Mouse (Mus musculus) gastrocnemius, postnatal 10 days (tissue): Measurements from ENCODE around the gene Ciz1. TPM values are rescaled to one million over a fixed set of nuclear protein-coding genes. Genes with fewer than 3 reads are reported as not detected.

Source experiments
- DNase-seq: peaks from one replicate; pipeline ENCODE4 v3.0.0; 2021; ENCODE audit warnings: mixed read lengths
- total RNA-seq, 2 experiments: library from RNA; stranded (reverse); gene quantifications; 2 replicates each; pipeline ENCODE4 v1.2.3; 2021

Ciz1 gene
- total RNA-seq, 2 experiments from 2014 or later, result 31.2 to 47.2 TPM

DNA sequence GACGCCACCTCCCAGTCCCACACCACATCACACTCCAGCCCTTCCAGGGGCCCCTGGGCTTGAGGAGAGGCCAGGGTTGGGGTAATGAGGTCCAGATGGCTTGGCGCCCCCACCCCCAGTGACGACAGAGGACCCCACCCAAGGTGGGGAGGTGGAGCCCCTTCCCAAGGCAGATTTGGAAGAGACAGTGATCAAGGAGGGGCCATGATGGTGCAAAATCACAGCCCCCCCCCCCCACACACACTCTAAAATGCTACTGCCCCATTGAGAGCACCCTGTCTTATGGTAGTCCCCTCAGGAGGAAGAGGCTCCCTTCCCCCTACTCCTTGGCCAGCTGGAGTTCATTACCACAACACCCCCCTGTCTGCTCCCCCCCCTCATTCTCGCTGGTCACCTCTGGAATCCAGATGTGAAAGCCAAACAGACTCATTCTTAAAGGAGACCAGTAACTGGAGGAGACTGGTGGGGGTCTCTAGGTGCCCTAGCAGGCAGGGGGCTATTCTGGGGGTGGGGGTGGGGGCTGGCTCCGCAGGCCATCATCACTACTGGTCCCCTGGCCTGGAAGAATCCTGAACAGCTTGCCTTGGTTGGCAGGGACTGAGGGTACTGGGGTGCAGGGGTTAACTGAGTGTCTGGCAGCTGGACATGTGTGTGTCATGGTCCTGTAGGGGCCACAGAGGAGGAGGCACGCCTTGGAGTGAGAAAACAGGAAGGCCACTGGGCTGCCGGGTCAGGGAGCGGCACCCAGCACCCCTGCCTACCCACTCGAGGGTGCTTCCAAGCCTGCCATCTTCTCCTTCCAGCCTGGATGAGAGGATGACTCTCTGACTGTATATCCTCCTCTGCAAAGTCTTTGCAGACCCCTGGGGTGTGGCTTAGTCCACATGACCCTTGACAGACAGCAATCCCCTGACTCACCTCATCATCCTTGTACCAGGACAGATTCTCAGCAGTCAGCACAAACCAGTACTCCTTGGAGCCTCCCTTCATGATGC, 32.2 kb upstream of the Ciz1 start:
- DNase-seq, result peak; percentile 72

GRCm38 (mm10) chr2:32320721-32321120, 31.4 kb upstream of the Ciz1 start:
- no peak for DNase-seq

DNA sequence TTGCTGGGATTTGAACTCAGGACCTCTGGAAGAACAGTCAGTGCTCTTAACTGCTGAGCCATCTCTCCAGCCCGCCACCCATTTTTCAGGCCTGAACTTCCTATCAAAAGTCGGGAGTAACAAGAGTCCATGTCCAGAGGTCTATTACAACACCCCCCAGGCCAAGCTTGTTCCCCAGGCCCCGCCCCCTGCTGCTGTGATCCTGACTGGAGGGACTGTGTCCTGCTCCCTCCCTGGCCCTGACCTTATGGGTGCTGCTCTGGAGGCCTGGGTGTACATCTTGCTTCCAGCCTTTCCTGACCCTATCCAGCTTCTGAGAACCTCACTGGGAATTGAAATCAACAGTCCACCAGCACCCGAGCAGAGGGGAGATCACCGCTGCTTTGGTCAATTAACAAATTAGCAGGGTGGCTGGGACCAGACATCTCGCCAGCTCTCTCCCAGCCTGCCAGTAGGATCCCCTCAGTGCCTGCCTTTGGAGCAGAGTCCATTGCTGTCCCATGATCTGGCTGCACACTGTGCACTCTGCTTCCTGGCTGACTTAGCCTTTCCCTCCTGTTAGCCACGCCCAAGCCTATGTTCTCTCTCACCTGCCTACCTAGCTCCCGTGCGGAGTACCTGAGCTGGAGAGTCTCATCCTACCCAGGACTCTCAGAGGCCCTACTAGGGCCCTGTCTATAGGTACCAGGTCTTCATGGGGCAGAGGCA, 30.4 kb upstream of the Ciz1 start:
- DNase-seq, result no peak

DNA sequence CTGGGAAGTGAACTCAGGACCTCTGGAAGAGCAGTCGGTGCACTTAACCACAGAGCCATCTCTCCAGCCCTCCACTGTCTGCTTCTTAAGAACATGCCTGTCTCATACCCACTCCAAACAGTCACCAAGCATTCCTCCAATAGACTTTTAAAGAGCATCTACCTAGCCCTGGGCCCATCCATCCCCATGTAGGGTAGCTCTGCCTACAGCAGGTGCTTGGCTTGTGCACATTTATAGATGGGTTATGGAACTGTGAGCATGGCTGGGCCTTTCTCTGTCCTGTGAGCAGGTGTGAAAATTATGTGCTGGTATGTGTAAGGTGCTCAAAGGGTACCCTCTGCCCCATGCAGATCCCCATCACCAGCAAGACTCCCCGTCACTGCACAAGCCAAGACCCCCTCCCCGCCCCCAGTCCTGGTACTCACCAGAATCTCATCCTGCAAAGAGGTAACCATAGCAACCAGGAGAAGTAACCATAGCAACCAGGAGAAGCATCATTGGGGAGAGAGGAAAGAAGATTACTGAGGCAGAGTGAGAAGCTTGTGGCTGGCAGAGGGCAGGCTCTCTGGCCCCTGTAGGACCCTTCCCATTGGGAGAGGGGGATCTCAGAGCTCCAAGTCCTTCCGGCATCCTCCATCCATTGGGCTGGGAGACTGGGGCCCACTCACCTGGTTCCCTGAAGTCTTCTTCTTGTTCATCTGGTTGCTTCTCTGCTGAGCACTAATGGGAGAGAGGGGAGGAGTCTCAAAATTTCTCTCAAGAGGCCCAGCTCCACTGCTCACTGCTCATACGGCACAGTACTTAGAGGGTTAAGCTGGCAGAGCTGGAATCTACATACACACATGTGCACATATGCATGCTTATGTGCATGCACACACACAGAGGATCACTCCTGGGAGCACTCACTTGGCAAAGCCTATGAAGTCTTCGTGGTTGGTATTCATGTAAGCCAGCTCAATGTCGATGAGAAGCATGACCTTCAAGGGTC, 29.1 kb upstream of the Ciz1 start:
- DNase-seq, result no peak

DNA sequence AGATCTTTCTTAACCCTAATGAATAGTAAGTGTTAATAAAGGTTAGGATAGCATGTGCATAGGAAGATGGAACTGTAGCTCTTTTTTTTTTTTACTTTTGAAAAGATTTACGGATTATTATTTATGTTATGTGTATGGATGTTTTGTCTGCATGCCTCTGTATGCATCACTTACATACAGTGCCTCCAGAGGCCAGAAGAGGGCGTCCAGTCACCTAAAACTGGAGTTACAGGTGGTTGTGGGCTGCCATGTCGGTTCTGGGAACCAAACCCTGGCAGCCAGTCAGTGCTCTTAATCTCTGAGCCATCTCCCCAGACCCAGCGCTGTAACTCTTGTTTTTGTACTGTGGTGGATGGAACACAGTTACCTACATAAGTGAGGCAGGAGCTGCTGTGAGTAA, 27.8 kb upstream of the Ciz1 start:
- DNase-seq, result no peak

DNA sequence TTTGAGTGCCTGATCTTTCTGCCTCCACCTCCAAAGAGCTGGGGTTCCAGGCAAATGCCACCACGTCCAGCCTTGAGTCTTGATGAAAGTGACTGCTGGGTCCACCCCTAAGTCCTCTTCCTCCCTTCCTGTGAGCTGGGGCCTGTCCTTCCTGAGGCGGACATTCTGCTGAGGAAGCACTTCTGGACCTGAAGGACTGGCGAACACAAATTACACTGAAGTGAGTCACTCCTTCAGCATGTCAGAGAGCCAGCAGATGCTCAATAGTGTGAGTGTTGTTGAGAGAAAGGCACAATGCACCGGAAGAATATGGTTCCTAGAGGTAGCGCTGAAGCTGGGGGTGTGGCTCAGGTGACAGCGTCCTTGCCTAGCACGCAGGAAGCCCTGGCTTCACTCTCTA, 26.8 kb upstream of the Ciz1 start:
- DNase-seq, result no peak

GRCm38 (mm10) chr2:32327200-32327599, 24.9 kb upstream of the Ciz1 start:
- no peak for DNase-seq

GRCm38 (mm10) chr2:32328911-32329460, 23.1 kb upstream of the Ciz1 start:
- DNase-seq, result no peak

- no peak for DNase-seq
These were observed 22.6 kb upstream of the Ciz1 start for GRCm38 (mm10) chr2:32329531-32329930.

DNA sequence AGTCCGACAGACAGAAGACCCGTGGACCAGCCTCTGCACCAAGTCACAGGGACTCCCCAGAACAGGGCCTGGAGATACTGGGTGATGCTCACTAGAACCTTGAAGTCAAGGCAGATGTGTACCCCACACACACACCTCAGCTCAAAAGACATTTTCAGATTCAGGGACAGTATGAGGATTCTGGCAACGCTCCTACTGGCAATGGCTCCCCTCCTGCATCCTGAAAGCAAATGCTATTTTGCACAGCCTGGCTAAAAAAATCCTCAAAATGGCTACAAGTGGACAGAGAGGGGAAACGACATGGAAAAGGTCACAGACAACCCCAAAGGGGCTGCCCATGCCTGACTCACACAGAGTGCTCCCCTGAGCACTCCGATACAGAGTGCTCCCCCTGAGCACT, 20.0 kb upstream of the Ciz1 start:
- no peak for DNase-seq

DNA sequence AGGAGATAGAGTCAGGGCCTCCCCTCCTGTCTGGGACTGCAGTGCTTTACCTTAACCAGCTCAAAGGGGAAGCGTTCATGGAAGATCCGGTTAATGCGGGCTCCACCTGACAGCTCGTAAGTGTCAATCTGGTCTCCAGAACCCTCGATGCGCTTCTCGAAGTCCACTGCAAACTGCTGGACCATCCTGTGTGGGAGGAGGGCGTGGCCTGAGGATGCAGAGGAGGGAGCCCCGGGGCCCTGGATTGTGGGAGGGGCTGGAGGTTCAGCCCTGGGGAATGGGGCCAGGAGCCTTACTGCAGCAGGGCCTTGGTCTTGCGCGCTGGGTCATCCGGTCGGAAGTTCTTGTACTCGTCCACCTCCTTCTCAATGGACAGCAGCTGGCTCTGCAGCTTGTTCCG, 16.2 kb upstream of the Ciz1 start:
- no peak for DNase-seq

DNA sequence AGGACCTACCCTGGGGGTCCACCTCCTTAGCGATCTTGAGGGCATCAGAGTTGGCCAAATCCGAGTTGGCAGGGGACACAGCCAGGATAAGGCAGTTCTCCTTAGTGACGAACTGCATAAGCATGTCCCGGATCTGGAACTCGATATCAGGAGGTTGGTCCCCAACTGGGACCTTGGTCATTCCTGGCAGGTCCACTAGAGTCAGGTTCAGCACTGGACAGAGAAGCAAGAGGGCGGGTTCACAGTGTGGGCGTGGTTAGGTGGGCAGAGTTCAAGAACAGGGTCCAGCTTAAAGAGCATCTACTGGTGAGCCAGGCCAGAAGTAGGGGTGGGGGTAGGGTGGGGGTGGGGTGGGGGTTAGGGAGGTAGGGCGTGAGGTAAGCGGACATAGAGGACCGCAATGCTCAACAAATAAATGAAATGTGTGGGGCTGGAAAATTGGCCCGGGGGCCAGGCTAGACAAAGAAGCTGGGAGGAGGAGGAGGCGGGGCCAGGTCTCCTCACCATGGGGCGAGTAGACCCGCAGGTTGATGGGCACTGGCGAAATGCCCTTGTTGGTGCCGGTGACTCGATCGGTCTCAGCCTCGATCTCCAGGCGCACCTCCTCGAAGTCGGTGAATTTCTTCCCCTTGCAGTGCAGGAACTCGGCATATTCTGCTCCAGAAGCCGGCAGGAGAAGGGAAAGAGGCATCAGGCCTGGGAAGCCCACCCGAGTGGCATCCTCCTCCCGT, 12.1 kb upstream of the Ciz1 start:
- no peak for DNase-seq

GRCm38 (mm10) chr2:32340836-32341633, 11.1 kb upstream of the Ciz1 start:
- no peak for DNase-seq

- DNase-seq, result no peak
These were observed 10.5 kb upstream of the Ciz1 start for GRCm38 (mm10) chr2:32341634-32341939.

- DNase-seq, result no peak
These were observed 10.1 kb upstream of the Ciz1 start for GRCm38 (mm10) chr2:32342039-32342438.

GRCm38 (mm10) chr2:32342539-32343350, 9.4 kb upstream of the Ciz1 start:
- DNase-seq, result no peak

DNA sequence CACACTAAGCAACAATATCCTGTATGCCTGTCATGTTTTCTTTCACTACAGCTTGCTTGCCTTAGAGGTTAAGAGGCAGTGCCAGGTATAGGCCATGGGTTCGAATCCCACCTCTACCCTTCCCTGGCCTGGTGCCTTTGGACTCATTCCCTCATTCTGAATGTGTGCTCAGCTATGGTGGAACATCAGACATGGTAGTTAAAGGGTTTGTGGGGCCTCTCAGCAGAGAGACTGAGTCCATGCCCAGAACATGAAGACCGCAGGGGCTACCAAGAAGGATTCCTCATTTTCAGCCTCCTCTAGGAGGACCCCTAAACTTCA, 8.8 kb upstream of the Ciz1 start:
- DNase-seq, result no peak

DNA sequence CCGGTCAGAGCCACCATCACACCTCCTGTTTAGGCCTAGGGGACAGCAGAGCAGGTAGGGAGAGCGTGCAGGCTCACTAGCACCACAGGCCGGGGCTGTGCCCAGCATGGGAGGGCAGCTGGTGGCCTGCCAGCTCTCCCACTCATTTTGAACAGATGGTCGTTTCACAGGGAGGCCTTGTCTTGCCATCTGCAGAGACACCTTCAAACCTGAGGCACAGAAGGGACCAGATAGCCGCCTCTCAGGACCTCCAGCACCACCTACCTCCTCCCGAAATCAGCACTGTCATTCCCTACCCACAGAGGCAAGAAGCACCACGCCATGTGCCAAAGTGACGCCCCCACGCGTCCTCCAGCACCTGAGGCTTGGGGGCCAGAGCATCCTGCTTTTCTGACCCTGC, 8.1 kb upstream of the Ciz1 start:
- DNase-seq, result no peak

DNA sequence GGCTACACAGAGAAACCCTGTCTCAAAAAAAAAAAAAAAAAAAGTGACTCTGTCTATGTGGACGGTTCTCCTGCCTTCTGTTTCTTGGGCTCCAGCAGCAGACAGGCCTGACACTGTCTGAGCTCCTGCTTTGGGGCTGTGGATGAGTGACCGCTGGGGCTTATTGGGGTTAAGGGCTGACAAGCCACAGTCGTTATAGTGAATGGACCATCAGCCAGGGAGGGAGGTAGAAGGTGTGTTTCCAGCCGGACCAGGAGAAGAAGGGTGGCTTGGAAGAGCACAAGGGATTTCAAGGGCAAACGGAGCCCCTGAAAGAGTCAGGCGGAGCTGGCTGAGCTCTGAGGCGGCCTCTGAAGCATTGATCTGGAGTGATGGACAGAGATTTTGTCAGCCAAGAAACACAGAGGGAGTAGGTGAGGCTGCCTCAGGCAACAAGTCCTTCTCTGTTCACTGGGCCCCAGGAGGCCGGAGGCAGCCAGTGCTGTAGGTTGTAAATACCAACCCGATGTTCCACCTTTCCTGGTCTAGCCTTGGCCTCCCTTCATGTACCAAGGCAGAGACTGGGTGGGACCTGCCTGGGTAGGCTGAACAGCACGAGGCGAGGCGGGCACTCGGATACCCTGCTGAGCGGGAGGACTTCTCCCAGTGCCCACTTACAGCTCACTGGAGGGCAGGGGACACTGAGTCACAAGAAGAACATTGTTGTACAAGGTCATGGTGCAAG, 7.4 kb upstream of the Ciz1 start:
- no peak for DNase-seq
